Mouse (Mus musculus): ENCODE data around the gene Arhgef3. TPM values are rescaled to one million over a fixed set of nuclear protein-coding genes. Genes with fewer than 3 reads are reported as not detected.
A peak's percentile ranks its signal among the peaks of the same experiment; 100 is the strongest.

The Arhgef3 gene
- total RNA-seq, 2 experiments from 2014 or later: 36.5 to 37.3 TPM

DNA sequence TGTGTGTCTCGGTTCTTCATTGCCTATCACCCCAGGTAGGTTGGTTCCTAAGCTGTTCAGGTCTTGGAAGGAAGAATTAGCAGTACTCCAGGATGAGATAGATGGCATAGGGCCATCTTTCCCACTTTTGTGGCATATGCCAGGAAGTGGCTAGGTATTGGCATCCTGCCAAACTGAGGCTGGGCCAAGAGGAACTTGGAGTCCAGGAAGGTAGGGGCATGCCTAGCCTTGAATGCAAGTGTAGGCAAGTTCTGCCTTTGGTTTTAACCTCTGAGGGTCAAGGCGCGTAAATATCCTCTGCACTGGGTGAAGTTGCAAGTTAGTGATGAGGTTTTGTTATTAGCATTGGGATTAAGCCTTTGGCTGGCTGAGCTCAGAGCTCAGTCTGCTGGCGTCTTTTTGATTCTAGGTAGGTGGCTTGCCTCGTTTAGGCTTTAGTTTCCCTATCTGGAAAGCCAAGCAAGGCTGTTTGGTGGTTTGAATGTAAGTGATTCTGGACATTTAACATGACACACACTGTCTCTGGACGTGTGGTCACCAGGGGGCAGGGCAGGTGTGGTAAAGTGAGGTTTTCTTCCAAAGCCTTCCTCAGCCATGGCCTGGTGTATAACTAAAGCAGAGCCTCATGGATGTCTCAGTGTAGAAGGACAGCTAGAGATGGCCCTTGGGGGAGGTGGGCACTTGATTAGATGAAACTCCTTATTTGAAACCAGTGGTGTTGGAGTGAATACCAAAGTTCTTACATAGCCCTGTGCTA, 5.8 kb upstream of the Arhgef3 start:
- DNase-seq: peak; percentile 54

DNA sequence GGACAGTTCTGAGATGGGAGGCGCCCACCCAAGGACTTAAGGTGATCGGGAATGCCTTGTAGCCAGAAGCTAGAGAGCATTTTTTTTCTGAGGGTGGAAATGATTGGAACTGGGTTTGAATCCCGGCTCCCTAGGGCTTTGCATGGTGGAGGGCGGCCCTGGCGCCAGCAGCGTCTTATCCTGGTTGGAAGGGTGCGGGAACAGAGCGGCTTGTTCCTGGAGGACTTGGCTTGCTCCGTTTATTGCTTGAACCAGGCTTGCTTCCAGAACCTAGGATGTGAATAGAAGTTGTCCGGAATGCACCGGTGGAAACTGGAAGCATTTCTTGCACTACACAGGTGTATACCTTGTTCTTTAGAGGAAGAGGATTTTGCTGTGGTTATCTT, 569 bp downstream of the Arhgef3 start:
- DNase-seq: peak; percentile 40

DNA sequence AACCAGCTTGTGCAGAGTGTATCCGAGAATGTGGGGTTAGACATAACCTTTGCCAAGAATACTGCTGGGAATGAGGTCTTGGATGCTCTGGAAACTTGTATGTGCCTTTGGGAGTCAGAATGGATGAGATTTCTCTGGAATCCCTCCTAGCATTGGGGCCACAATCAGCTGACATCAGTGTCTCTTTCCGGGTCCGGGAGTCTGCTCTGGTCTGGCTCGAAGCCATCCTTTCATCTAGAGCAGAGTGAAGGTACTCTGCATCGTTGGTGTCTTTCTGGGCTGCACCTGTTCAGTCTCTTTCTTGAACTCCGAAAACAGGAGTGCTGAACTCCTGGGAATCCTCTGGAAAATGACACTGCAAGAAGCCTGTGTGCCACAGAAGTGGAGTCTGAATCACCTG, 1.3 kb downstream of the Arhgef3 start:
- DNase-seq: no peak

DNA sequence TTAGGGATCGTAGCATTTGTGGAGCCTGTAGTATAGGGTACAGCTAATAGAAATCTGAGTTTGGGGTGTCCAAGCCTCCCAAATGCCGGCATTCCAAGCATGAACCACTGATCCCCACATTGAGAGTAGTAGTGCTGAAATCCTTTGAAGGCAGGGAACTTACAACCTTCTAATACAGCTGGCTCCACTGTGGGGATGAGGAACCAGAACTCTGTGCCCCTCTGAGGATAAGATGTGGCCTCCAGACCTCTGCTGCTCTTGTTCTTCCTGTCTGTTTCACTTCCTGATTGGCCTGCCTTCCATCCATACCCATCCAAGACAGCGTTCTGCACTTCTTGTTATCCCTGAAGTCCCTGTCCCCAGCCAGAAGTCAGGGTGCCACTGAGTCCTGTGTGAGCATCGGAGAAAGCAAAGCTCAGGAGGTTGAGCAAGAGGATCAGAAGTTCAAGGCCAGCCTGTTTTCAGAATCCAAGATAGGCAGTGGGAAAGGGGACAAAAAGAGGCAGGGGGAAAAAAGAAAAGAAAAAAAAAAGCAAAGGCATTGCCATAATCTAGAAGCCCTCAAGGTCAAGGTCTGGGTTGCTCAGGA, 2.0 kb downstream of the Arhgef3 start:
- DNase-seq: no peak

DNA sequence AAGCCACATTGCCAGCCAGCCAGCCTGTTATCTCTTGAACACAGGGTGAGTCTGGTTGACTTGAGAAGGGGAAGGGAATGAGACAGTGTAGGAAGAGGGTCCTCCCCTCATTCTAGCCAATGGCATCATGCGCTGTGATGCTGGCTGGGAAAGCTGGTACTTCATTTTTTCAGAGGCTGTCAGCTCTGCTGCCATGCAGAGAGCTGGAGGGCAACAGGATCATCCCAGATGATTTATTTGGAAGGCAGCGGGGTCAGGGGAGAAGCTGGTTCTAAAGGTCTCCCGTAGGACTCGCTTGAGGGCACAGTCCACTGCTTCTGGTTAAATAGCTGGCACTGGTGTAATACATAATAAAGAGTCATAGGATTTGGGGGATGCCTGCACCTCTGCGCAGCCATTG, 3.8 kb downstream of the Arhgef3 start:
- DNase-seq: no peak

DNA sequence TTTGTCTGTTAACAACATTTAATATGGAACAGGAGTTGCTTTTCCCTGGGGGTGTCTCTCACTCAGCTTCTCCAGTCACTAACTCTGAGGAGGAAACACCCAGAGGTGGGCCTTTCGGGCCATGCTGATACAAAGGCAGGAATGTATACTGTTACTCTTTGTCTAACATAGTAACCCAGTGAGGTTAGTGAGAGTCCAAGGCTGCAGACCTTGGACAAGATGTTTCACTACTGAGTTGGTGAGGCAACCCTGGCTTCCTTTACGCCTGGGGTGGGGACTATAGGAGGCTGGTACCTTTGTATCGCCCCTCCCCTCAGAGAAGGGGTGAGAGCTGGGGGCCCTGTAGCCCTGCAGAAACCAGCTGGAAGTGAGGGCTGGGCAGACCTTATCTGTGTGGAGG, 7.9 kb downstream of the Arhgef3 start:
- DNase-seq: no peak

DNA sequence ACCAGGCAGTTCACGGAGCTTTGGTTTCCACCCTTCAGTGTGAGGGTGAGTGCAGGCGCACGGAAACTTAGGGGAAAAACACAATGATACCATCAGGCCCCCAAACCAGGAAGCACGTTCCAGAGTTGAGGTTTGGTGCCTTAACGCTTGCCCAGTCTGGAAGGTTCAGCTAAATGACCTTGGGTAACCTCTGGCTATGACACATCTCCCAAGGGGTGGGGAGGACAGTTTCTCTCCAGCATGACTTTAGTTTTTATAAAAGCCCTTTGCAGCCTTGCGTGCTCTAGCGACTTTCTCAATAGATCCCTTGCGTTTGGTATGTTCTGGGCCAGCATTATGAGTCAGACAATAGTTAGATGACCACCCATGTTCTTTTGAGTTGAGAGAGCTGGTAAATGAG, 8.8 kb downstream of the Arhgef3 start:
- DNase-seq: peak; percentile 63

DNA sequence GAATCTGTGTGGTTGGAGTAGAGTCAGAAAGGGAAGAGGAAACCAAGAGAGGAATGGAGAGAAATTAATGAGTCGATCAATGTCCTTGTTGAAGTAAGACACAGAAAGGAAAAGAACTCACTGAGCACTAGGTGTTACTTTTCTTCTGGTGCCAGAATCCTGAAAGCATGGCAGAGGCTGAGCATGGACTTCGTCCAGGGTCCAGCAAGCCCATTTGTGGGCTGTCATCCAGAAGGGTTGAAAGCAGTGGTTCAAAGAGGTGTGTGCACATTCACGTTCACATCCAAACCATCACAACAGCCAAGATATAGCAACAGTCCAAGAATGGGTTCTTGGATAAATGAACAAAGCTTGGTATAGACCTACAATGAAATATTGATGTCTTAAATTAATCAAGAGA, 15.3 kb downstream of the Arhgef3 start:
- DNase-seq: no peak

DNA sequence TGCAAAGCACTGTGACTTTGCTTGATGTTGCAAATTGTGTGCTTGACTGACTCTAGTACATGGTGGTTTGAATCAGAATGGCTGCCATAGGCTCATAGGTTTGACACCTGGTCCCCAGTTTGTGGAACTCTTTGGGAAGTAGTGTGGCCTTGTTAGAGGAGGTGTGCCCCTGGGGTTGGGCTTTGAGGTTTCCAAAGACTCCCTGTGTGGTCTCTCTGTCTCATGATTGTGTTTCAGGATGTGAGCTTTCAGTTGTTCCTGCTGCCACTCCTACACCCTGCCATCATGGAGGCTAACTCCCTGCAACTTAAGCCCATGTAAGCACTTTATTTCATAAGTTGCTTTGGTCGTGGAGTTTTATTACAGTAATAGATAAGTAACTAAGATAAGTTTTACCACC, 16.0 kb downstream of the Arhgef3 start:
- DNase-seq: no peak

DNA sequence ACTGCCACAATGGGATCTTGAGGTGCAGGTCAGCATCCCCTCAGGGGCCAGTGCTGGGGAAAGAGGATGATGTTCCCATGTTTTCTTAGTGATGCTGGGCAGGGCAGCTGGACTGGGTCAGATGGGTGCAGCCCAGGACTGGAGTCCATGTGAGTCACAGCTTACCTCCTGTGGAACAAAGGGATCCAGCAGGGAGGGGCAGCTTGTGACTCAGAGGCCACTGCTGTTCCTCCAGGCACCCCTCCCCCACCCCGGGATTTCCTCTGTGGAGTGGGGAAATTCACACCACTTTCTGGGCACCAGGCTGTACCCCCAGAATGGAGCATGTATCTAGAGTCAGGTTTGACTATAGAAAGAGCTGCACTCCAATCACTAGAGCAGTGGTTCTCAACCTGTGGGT, 16.8 kb downstream of the Arhgef3 start:
- DNase-seq: peak; percentile 32

DNA sequence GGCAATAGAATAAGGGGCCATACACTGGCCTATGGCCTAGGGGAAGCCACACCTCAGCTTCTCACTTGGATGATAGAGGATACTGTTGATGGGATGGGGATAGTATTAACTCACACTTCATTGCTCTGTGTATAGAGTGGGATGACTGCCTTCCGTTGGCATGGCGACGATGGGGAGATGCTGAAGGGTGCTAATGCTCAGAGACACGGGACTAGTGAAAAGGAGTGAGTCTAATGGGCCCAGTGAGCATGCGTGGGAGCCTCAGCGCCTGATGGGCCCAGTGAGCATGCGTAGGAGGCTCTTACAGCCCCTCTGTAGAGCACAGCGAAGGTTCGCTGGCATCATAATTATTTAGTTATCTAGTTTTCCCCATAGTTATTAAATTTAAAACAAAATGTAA, 24.2 kb downstream of the Arhgef3 start:
- DNase-seq: no peak

DNA sequence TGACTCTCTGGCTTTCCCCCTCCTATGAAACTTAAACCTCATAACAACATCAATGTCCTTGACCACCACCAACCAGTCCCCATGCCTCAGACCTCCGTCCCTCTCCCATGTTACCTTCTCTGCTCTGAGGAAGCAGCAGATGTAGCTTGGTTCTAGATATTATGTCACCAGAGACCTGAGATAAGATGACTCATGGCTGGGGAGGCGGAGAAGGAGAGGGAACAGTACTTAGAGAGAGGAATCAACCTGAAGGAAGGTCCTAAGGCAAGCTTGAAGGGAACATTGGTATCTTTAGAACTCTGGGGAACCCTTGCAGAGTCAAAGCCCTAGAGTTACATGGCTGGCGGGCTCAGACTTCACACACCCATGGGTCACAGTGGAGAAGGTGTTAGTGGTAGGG, 25.3 kb downstream of the Arhgef3 start:
- DNase-seq: no peak

DNA sequence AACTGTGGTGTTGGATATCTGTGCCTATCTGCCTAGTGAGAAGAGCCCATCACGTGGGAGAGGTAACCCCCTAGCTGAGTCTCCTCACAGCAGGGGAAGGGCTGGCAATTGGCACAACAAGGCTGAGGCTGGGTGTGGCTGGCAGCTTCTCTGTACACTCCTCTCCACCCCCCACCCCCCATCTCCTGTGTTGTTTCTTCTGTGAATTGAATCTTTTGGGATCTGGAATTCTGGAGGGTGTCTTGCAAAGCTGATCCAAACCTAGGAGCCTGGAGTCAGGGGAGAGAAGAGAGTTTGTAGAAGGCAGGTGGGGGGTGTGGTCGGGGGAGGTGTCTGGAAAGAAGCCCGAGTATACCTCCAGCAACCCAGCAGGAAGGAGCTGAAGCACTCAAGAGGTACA, 26.8 kb downstream of the Arhgef3 start:
- DNase-seq: no peak

DNA sequence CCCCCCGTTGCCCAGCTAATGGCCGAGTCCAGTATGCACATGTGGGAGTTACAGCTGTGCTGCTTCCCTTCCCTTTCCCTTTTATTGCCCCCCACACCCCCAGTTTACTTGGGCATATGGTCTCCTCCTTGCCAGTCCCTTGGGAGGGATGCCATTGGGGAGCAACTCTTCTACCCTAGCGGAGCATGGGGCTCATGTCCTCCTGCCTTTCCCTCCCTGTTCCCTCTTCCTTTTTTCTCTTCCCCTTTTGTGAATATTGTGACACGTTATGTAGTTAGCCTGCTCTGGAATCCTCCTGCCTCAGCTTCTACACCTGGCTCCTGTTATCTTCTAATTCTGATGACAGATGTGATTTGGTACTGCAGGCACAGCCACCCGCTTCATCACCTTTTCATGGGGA, 28.0 kb downstream of the Arhgef3 start:
- no peak for DNase-seq

DNA sequence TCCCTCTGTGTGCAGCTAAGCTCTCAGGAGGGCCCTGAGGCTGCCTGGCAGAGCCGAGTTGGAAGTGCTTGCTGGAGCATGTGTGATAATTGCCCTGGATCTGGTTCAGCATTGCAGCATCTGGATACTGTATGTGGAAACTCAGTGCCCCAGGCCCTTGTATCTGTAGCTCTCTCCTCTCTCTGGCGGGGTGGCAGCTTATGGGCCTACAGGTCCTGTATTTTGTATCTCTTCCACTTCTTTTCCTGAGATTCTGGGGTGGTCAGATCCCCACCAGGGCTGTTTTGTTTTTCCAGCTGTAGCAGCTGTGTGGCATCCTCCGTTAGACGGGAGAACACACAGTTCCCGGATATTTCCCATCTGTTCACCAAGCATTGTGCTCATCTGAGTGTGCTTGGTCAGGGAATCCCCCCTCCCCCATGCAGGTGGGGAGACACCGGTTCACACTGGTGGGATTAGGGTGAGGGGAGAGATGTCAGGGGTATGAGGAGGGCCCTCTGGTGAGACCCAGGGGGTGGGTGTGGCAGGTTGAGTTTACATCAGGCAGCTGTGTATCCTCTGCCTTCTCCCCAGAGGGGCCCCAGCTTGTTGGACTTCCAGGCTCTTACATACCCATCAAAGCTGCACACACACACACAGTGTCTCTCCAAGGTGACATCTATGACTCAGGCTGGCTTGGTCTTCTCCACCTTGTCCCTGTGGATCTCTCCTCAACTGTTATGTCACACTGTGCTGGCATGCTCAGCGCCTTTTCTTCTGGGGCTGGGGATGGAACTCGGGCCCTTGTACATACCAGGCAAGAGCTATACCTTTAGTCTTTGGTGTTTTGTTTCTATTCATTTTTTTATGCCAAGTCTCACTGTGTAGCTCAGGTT, 30.7 kb downstream of the Arhgef3 start:
- peak; percentile 64 for DNase-seq

DNA sequence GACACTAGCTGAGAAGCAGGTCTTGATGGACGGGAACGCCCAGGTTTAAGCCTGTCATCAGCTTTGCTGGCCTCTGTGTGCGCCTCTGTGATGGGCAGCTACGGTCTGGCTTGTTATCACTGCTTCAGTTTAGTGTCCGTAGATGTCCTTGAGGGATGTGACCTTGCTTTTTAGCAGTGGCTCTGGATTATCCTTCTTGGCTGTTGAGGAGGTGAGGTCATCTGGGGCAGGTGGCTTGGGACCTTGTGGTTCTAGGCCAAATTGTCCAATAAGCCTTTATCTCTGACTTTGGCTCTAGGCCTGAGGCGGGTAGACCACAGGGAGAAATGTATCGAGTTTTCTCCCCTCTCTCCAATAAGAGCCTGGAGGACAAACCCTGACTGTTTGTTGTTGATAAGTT, 33.0 kb downstream of the Arhgef3 start:
- DNase-seq: peak; percentile 37

DNA sequence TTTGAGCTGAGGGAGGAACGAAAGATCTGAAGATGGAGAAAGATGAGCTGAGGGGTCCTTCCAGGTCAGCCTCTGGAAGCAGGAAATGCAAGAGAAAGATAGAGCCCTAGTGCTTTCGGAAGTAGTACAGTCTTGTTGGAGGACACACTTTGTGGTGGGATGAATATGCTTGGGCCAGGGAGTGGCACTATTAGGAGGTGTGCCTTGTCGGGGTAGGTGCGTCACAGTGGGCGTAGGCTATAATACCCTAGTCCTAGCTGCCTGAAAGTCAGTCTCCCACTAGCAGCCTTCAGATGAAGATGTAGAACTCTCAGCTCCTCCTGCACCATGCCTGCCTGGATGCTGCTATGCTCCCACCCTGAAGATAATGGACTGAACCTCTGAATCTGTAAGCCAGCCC, 34.7 kb downstream of the Arhgef3 start:
- DNase-seq: no peak

DNA sequence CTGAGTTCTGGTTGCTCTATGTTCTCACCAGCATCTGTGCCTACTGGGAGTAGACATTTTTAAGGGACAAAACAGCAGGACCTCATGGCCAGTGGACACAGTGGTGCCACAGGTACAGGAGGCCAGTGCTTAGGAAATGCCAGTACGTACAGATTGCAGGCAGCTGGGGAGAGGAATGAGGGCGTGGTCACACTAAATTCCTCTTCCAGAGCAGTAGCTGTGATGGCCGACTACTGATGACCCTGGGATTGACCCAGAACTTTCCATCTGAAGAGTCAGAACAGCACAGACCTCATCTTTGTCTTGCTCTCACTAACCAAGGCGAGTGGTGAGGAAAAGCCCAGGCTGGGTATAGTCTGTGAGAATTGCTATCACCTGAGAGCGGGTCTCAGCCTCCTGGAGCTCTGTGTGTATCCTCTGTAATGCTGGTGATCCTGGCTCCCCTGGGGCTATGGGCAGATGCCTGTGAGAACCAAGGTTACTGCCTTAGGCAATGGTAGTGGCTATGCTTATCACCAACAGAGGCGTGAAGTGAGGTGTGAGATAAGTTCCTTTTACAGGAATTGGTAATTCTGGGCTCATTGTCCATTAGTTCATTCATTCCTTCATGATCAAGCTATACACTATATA, 35.4 kb downstream of the Arhgef3 start:
- DNase-seq: no peak

DNA sequence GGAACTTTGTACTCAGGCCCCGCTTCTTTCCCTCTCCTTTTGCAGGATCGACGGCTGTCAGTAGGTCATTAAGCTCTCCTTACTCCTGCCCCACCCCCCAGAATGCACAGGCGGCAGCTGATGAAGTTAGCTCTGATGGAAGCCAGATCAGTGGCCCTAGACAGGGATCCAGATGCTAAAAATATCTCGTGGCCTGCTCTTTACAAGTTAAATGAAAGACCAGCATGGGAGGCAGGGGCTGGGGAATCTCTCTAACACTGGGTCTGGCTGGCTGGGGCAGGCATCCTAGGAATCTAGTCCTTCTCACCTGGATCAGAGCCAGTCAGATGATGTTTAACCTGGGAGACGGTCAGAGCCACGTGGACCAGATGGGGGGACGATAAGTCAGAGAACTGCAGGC, 36.7 kb downstream of the Arhgef3 start:
- no peak for DNase-seq

DNA sequence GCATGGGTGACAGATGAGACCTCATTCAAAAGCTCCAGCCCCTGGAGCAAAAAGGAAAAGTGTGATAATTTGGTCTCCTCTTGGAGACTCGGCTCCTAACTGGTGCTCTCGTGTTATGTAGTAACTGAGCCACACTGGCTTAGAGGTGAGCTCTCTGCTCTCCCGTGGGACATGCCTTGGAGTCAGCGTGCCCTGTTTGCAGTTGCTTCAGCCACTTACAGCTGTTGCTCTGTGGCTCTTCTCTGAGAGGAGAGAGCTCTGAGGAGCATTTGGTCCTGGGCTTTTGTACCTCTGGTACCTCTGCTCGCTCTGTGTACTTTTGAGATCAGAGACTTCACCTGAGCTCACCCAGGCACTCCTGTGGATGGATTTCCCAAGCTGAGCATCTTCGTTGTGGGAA, 40.4 kb downstream of the Arhgef3 start:
- DNase-seq: no peak

DNA sequence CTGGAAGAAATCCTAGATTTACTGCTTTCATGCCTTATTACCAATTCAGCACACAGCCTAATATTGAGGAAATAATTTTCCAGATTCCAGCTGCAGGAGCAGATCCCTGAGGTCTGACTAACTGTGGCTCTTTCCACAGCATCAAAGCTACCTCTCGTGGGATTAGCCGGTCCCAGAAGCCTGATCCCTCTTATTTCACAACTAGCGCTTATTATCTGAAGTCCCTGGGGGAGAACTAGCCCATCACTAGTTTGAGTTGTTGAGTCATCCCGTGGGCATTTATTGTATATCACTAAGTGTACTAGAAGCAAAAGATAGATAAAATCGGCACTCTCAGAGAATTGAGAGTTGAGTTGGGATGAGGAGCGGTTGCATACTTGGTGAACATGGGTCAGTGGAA, 41.3 kb downstream of the Arhgef3 start:
- no peak for DNase-seq

DNA sequence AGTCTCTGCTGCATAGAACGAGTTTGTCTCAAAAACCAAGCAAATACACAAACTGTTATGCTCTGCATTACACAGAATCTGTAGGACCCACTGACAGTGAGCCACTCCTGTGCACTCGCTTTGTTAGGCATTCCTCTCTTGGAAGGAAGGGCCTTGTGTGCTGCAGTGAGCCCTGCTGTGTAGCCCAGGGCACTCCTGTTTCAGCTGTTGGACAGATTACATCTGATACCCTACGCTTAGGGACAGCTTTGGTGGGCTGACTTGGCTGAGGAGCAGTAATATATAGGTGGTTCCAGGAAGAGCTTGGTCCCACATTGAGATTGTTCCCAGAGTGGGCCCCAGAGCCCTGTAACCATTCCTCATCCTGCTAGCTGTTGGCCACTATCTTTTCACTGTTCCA, 43.4 kb downstream of the Arhgef3 start:
- DNase-seq: no peak

DNA sequence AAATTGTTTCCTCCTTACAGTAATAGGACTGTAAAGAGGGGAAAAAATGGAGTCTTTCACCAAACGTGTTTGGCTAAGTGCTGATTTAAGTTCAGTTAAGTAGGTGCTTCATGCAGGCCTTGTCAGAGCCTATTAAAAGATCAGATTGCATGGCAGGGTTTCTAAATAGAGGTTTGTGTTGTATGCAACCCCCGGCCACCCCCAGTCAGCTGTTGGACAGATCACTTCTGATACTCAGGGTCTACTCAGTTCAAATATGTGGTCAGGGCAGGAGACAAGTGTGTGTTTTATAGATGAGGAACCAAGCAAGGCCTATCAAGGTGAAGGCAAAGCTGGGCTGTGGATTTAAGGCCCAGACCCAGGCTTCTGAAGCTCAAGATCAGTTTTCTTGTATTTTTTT, 44.1 kb downstream of the Arhgef3 start:
- DNase-seq: no peak

Measured in adrenal gland, postnatal 10 days (tissue).